Mouse (Mus musculus): ENCODE data around the gene Sstr3.

Gene Sstr3

DNA sequence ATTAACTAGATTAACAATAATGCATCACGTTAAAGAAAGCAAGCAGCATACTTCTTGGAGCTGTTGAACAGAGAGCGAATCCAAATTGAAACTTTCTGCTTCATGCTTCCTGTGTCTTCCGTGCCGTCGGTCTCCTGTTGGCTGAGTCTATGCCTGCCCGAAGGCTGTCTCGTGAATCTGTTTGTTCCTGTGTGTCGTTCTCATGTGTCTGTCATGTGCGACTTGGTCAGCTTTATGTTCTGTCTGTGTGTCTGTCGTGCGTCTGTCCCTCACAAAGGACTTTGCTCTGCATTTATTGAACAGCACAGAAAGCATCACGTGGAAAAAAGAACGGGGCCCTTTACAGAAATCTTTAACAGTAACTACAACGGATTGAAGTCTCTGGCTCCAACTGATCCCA, 31.5 kb downstream of the Sstr3 start:
- in situ Hi-C loops (cut with MboI; ENCODE audit: low pct_unique_long_range_greater_than_20kb in 1 of 2, low sequenced_read_pairs in 2 of 2, unreplicated experiment in 1 of 2) = no loop called here

DNA sequence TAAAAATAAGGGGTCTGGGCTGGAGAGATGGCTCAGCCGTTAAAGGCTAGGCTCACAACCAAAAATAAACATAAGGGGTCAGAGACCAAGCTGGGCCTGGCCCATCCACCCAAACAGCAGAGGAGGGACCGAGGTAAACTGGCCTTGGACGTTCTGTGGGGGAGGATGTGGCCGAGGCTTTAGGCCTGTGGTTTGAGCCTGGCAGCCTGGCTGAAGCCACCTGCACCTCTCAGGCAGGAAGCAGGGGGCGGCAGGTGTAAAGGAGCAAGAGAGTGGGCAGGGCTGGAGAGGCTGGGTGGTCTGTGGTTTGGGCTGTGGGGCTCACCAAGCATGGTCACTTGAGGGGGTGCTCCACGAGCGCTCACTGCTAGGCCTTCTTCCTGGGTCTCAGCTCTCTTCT, 32.5 kb downstream of the Sstr3 start:
- in situ Hi-C loops (cut with MboI; ENCODE audit: low pct_unique_long_range_greater_than_20kb in 1 of 2, low sequenced_read_pairs in 2 of 2, unreplicated experiment in 1 of 2) = no loop called here

DNA sequence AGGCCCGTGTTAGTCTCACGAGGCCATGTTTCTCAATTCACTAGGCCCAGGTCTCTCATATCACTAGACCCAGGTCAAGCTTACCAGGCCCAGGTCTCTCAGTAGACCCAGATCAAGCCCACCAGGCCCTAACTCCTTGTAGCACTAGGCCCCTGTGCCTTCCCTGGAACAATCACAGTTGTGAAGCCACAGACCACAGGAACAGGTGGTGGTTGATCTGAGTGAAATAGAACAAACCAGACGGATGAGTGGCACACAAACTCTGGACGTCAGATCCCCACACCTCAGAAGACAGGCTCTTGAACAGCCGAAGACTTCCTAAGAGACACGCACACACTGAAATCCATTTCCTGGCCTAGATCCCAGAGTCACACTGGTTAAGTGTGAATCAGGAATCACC, 33.7 kb downstream of the Sstr3 start:
- in situ Hi-C loops (cut with MboI; ENCODE audit: low pct_unique_long_range_greater_than_20kb in 1 of 2, low sequenced_read_pairs in 2 of 2, unreplicated experiment in 1 of 2) = no loop called here

DNA sequence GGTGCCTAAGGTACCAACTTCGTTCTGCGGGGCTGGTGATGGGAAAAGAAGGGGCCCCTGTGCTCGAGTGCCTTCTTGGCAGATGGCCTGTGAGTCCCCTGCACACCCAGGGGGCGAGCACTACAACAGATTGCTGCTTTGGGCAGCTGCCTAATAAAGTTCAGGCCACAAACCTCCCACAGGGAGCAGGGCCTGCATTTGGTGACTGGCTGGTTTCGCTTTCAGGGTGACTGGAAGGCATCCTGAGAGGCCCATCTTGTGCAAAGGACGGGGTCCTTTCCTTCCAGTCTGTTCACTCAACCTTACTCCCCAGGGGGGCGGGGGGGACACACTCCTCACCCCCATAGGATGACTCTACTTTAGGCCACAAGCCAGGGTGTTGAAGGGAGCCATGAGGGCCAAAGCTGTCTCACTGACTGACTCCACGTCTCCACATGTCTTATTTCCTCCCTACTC, 34.3 kb downstream of the Sstr3 start:
- in situ Hi-C loops (cut with MboI; ENCODE audit: low pct_unique_long_range_greater_than_20kb in 1 of 2, low sequenced_read_pairs in 2 of 2, unreplicated experiment in 1 of 2) = no loop called here

DNA sequence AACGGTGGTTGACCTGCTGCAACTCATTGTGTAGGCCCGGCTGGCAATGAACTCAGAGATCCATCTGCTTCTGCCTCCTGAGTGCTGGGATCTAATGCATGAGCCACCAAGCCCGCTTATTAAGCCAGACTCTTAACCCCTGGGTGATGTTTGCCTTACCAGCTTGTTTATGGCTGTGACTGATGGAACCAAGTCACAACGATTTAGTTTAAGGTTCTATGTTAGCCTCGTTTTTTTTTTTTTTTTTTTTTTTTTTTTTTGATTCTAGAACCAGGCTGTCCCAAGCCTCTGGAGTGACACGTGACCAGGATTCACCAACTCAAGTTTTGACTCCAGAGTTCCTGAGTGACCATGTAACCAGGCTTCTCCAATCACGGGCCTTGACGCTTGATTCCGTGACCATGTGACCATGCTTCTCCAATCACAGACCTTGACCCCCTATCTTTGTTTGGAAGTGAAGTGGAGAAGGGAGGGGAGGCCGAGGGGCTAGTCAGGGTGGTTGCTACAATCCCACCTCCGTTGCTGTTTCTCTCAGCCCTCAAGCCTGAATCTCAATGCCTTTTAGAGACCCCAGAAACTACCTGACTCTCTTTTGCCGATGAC, 35.1 kb downstream of the Sstr3 start:
- in situ Hi-C loops (cut with MboI; ENCODE audit: low pct_unique_long_range_greater_than_20kb in 1 of 2, low sequenced_read_pairs in 2 of 2, unreplicated experiment in 1 of 2) = no loop called here

DNA sequence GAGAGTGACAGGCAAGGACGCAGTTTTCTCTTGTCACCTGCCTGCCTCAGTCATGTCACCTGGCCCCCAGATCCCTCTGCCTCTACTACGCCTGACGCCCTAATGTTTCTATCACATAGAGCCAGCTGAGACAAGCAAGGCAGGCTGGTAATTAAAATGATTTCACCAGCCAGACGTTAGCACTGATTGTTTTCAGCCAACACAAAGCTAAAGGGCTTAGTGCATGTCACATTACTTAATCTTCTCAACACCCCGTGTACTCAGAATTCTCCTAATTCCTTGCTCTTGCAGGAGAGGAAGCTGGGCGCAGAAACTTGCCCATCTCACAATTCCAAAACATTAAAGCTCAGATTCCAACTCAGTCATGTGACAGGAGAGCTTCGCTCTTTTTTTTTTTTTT, 36.0 kb downstream of the Sstr3 start:
- in situ Hi-C loops (cut with MboI; ENCODE audit: low pct_unique_long_range_greater_than_20kb in 1 of 2, low sequenced_read_pairs in 2 of 2, unreplicated experiment in 1 of 2) = no loop called here

DNA sequence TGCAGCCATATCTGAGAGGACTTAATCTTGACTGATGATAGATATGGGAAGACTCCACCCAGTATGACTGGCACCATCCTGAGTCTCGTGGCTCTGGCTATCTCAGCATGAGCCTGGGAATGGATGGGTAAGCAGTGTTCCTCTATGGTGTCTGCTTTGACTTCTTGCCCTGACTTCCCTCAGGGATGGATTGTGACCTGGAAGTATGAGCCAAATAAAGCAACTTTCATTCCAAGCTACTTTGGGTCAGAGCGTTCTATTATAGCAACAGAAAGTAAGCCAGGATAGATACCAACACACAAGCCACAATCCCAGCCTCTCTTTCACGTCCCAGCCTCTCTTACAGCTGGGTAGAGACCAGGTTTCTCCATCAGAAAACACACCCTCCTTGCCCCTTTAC, 38.9 kb downstream of the Sstr3 start:
- in situ Hi-C loops (cut with MboI; ENCODE audit: low pct_unique_long_range_greater_than_20kb in 1 of 2, low sequenced_read_pairs in 2 of 2, unreplicated experiment in 1 of 2) = no loop called here

DNA sequence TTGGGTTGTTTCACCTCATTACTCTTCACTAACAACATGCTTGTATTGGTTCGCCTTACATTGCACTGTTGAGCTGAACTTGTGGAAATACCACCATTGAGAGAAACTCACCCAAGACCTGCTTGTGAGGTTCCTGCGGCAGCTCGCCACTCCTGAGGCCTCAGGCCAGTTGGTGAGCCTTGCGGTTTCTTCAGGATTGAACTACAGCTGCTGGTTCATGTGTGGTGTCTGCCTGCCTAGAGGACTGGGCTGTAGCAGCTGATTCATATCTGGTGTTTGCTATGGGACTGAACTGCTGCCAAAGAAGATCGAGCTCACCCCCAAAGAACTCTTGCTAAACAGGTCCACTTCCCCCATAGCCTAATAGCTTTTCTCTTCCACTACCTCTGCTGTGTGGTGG, 39.7 kb downstream of the Sstr3 start:
- in situ Hi-C loops (cut with MboI; ENCODE audit: low pct_unique_long_range_greater_than_20kb in 1 of 2, low sequenced_read_pairs in 2 of 2, unreplicated experiment in 1 of 2) = no loop called here

DNA sequence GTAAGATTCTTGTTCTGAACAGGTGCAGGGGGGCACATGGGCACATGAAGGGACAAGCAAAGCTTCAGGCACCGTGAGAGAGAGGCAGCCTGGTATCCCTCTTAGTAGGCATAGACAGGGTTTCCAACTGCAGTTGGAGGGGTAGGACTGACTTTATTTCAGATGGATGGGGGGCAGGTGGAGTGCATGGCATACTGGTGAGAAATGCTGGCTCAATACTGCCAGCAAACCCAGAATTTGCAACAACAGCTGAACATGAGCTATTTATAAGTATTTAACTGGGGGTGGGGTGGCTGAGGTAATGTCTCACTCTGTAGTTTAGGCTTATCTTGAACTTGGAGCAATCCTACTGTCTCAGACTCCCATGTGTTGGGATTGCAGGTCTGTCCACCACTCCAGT, 40.5 kb downstream of the Sstr3 start:
- in situ Hi-C loops (cut with MboI; ENCODE audit: low pct_unique_long_range_greater_than_20kb in 1 of 2, low sequenced_read_pairs in 2 of 2, unreplicated experiment in 1 of 2) = no loop called here

DNA sequence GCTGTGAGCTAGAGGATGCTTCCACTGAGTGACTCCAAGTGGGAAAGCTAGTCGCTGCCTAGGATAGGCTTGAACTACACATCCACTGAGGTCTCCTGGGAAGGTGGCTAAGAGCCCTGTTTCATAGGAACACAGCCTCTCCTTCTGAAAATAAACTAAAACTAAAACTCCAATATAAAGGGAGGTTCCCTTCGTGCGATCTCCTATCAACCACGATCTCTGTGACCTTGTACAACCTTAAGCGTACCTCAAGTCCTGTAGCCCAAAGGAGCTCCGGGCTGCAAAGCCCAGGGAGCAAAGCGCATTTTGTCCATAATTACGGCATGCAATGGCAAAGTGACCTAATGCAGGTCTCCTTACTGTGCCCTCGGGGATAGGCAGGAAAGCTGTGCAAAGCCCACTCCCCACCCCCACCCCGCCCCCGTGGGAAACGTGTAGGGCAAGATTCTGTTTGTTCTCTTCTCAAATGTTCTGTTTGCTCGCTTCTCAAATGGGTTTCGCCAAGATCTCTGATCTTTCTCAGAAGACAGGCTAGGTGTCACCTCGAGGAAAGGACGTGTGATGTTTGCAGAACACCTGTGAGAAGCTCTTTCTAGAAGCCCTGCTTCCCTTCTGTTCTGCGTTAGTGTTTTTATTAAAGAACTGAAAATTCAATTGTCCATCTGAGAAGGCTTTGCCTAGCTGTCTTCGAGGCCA, 41.9 kb downstream of the Sstr3 start:
- in situ Hi-C loops (cut with MboI; ENCODE audit: low pct_unique_long_range_greater_than_20kb in 1 of 2, low sequenced_read_pairs in 2 of 2, unreplicated experiment in 1 of 2) = no loop called here

DNA sequence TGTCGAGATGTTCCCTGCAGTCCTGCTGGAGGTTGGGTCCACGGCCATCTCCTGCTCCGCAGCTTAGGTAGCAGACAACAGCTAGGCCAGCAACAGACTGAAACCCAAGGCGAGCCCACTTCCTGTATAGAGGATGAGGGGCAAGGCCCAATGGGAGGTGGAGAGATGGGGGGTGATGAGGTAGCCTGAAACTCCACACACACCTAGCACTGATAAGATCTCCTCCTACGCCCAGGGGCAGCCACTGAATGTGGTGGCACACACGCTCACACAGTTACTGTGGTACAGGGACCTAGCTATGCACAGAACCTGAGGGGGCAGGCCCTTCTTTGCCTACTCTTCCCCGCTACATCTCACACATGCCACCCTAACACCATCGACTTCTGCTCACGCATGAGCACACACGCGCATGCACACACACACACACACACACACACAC, 49.5 kb downstream of the Sstr3 start, which contains the start of gene Il2rb:
Gene Il2rb (minus strand): TSS at position 304 of the 439 bp plus-strand sequence.
- in situ Hi-C loops (cut with MboI; ENCODE audit: low pct_unique_long_range_greater_than_20kb in 1 of 2, low sequenced_read_pairs in 2 of 2, unreplicated experiment in 1 of 2) = no loop called here

DNA sequence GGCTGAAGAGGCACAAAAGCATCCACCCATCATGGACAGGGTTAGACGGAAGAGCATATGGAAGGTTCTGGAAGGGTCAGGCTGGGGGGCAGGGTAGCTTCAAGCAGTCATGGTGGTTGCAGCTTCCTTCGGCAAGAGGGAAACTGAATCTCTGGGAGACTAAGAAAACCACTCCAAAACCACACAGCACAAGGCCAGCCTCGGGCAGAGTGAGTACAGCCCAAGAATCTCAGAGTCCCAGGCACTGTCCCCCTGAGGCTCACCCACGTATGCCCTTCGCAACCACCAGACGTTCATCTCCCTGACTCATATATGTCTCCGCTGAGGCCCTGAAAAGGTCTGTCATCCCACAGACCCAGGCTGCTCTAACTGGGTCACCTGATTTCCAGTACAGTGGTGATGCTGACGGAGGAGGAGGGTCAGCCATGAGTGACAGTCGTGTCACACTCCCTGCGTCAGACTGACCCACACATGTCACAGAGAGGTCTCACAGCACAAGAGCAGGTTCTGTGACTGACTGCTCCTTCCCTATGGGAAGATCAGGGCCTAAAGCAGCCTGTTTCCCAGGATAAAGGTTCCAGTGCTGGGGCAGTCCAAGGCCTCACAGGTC, 51.0 kb downstream of the Sstr3 start:
- in situ Hi-C loops (cut with MboI; ENCODE audit: low pct_unique_long_range_greater_than_20kb in 1 of 2, low sequenced_read_pairs in 2 of 2, unreplicated experiment in 1 of 2) = no loop called here

DNA sequence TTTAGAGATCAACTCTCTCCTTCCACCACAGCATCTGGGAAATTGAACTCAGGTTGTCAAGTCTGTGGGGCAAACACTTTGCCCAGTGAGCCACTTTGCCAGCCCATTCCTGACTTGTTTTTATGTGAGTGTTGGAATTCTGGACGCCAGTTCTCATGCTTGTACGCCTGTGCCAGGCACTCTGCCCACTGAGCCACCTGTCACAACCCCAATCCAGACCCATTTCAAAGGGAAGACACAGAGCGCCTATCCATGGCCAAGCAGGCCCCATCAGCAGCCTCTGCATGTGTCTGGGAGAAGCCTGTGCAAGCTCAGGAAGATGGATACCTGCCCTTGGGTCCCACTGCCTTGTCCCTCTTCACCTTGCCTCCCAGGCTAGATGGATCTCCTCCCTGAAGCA, 53.2 kb downstream of the Sstr3 start:
- in situ Hi-C loops (cut with MboI; ENCODE audit: low pct_unique_long_range_greater_than_20kb in 1 of 2, low sequenced_read_pairs in 2 of 2, unreplicated experiment in 1 of 2) = no loop called here

DNA sequence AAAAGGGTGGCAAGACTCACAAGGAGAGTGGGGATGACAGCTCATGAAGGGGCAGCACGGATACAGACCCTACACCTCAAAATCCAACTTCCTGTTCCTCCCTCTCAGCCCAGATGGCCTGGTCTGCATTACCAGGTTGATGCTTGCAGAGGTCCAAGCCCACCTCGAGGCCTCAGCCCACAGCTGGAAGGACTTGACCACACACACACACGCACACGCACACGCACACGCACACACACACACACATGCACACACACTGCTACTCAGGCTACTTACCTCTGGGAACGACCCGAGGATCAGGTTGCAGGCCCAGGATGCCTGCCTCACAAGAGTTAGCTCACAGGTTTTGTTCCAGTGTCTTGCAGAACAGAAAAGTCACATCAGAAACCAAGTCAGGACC, 54.6 kb downstream of the Sstr3 start:
- in situ Hi-C loops (cut with MboI; ENCODE audit: low pct_unique_long_range_greater_than_20kb in 1 of 2, low sequenced_read_pairs in 2 of 2, unreplicated experiment in 1 of 2) = no loop called here

DNA sequence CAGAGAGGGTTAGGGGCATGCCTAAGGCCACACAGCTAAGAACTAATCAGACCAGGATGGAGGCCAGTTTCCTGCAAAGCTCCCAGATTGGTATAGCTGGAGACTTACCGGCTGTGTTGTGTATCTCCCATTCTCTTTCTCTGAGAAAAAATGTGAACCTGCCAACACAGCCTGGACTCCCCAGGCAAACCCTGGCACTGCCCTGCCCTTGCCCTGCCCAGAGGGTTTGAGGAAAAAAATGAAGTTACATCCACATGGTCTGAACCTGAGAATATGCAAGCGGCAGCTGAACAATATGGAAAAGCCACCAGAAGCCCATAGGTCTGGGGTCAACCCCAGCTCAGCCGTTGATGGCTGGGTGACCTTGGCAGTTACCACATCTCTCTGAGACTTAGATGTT, 55.2 kb downstream of the Sstr3 start:
- in situ Hi-C loops (cut with MboI; ENCODE audit: low pct_unique_long_range_greater_than_20kb in 1 of 2, low sequenced_read_pairs in 2 of 2, unreplicated experiment in 1 of 2) = no loop called here

DNA sequence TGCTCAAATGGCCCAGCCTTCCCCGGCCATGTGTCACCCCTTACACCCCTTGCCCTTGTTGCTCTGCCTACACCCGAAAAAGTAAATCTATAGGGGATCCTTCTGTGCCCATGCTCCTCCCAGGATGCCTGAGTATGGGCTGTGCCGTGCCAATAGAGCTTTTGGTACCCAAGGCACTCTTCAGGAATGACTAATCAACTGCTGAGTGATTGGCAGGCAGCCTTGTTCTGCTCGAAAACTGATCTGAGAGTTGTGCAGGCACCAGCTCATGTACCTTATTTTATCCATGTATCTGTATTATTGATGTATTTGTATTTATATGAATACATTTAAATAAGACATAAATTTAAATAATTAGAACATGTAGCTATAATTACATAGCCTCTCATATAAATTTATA, 57.4 kb downstream of the Sstr3 start:
- in situ Hi-C loops (cut with MboI; ENCODE audit: low pct_unique_long_range_greater_than_20kb in 1 of 2, low sequenced_read_pairs in 2 of 2, unreplicated experiment in 1 of 2) = no loop called here

All from mouse embryonic stem cell (cell line).